Mouse (Mus musculus) stomach, embryonic 16.5 days (tissue): Measurements from ENCODE around the gene Lamb2. TPM values are rescaled to one million over a fixed set of nuclear protein-coding genes. Genes with fewer than 3 reads are reported as not detected.

Experiments used
- ATAC-seq: fragments of 200-750 bp; cut with Nextera tagmentation; 2 replicates; pipeline ENCODE4 v1.8.0; 2017; ENCODE audit warnings: moderate number of reproducible peaks, moderate TSS enrichment; ENCODE audit not compliant: insufficient read depth, low FRiP score
- H3K27ac ChIP-seq: fragments of 300-500 bp; sonication (generic); 2 replicates; pipeline ENCODE4 v1.5.1; 2014; ENCODE audit warnings: low read length
- H3K27me3 ChIP-seq: fragments of 300-500 bp; sonication (generic); 2 replicates; pipeline ENCODE4 v1.6.1; 2014; ENCODE audit warnings: low read length, control low read depth, mixed read lengths; ENCODE audit not compliant: control insufficient read depth, insufficient read depth
- H3K36me3 ChIP-seq: fragments of 300-500 bp; sonication (generic); 2 replicates; pipeline ENCODE4 v1.6.1; 2014; ENCODE audit warnings: low read length; ENCODE audit not compliant: control insufficient read depth, insufficient read depth
- H3K4me1 ChIP-seq: fragments of 300-500 bp; sonication (generic); 2 replicates; pipeline ENCODE4 v1.6.1; 2014; ENCODE audit warnings: low read length, control low read depth, mixed read lengths; ENCODE audit not compliant: control insufficient read depth, insufficient read depth
- H3K4me2 ChIP-seq: fragments of 300-500 bp; sonication (generic); 2 replicates; pipeline ENCODE4 v1.6.1; 2014; ENCODE audit warnings: low read depth, low read length, mixed read lengths
- H3K4me3 ChIP-seq: fragments of 300-500 bp; sonication (generic); replicated peaks from 2 replicates; pipeline ENCODE4 v1.5.1; 2014; ENCODE audit warnings: mild to moderate bottlenecking, low read length
- H3K9ac ChIP-seq: fragments of 300-500 bp; sonication (generic); 2 replicates; pipeline ENCODE4 v1.6.1; 2014; ENCODE audit warnings: low read length
- H3K9me3 ChIP-seq: fragments of 300-500 bp; sonication (generic); replicated peaks from 2 replicates; pipeline ENCODE4 v1.6.1; 2016; ENCODE audit warnings: low read length, control low read depth; ENCODE audit not compliant: control insufficient read depth
- WGBS: fragments of 180-500 bp; shearing (Covaris S2); extraction: QIAGEN DNeasy Blood & Tissue Kit; methylation state at CpG from one replicate; pipeline ENCODE4 v1.1.7; 2014; 5-methylcytosine and 5-hydroxymethylcytosine counted together
- polyA plus RNA-seq: library from polyadenylated mRNA; unstranded; fragments of >200 nt; fragmentation: Nextera tagmentation; extraction: Ambion mirVana; gene quantifications from 2 replicates; pipeline ENCODE4 v1.2.1, GENCODE M21; 2015

Lamb2 gene
- polyA plus RNA-seq, 1 experiment from 2014 or later: 61.4 TPM

- ATAC-seq: peak; percentile 95
- peaks cover 7% of the 10 kb centered on the region; the same call in 1 of the 2 replicates for H3K36me3 ChIP-seq
- peak within 1 kb of the TSS; percentile 100 for H3K27ac ChIP-seq
- peaks cover 13% of the 10 kb centered on the region for H3K4me1 ChIP-seq
- peak within 1 kb of the TSS; percentile 78 for H3K4me2 ChIP-seq
- H3K9ac ChIP-seq: peak within 1 kb of the TSS; percentile 98
- no peaks in the 10 kb centered on the region for H3K9me3 ChIP-seq
- under 1% methylated on average over 54 of the region's 55 CpGs for WGBS
- no peaks in the 10 kb centered on the region for H3K27me3 ChIP-seq
- H3K4me3 ChIP-seq: peak within 1 kb of the TSS; percentile 96
These were observed 37.1 kb downstream of the Lamb2 start, which contains the start of gene Qrich1 for GRCm38 (mm10) chr9:108516380-108517251. Gene Qrich1 (plus strand): TSS chr9:108516806.

DNA sequence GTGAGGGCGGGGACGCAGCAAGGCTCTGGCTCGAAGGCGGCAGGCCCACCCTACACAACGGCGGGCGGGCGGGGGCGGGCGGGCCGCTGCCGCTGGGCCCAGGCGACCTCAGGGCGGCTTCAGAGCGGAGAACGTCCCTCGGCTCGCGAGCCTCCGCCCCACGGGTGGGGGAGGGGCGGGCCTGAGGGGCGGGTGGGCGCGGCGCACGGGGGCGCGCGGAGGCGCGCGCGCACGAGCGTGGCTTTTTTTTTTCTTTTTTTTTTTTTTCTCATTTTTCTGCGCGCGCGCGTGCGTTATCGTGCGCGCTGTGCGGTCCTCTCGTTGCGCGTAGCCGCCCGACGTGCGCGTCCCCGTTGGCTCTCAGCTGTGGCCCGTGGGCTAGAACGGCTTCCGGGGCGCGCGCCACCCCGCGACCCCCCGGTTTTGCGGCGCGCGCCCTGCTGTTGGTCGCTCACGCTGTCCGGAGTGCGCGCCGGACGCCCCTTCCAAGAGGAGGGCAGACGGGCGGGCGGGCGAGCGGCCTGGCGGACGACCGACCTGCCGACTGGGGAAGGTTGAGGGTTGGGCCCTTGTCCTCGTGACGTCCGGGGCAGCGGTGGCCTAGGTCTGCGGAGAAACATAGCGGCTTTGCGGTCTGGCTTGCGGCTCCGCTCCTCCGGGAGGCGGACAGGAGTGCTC is 37.9 kb downstream of the Lamb2 start:
- H3K36me3 ChIP-seq: peaks cover 7% of the 10 kb centered on the region; the same call in 1 of the 2 replicates

GRCm38 (mm10) chr9:108517931-108518332 is 38.4 kb downstream of the Lamb2 start:
- Histone ChIP-seq H3K9ac (peak overlapping the region; percentile 98), H3K36me3 (peaks cover 7% of the 10 kb centered on the region; the same call in 1 of the 2 replicates), H3K4me2 (peak overlapping the region; percentile 72), H3K9me3 (no peaks in the 10 kb centered on the region), H3K4me1 (peaks cover 13% of the 10 kb centered on the region), H3K4me3 (peak overlapping the region; percentile 96), H3K27me3 (no peaks in the 10 kb centered on the region), H3K27ac (peak overlapping the region; percentile 100)
- under 1% methylated on average over 13 of the region's 13 CpGs for WGBS
- peak; percentile 11; the same call in 1 of the 2 replicates for ATAC-seq

More for the DNA sequence above, 37.9 kb downstream of the Lamb2 start:
- H3K4me3 ChIP-seq: peak overlapping the region; percentile 96
- no peaks in the 10 kb centered on the region for H3K27me3 ChIP-seq
- under 1% methylated on average over 76 of the region's 95 CpGs for WGBS
- peak overlapping the region; percentile 98 for H3K9ac ChIP-seq
- H3K27ac ChIP-seq: peak overlapping the region; percentile 100
- H3K4me2 ChIP-seq: peak overlapping the region; percentile 78
- no peaks in the 10 kb centered on the region for H3K9me3 ChIP-seq
- peak; percentile 74 for ATAC-seq
- peaks cover 13% of the 10 kb centered on the region for H3K4me1 ChIP-seq

DNA sequence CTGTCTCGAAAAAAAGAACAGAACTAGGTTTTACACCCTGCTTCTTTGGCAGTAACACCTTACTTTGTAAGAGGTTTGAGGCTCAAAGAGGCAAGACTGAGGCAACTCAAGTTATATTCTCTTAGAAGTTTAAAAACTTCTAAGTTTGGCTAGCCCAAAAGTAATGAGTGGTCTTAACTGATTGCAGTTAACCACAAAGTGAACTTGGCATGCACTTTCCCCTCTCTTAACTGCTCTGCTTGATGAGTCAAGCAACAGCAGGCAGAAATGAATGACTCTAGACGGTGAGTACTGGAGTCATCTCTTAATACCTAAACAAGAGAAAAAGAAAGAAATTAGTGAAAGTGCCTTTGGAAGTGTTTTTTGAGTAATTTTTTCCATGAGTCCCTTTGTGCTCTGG is 42.1 kb downstream of the Lamb2 start:
- 0 out of 2 replicates have a peak, but pooled peaks cover 3% of the 10 kb centered on the region for H3K36me3 ChIP-seq
- no peaks in the 10 kb centered on the region for H3K27me3 ChIP-seq
- no peaks in the 10 kb centered on the region for H3K9me3 ChIP-seq
- H3K9ac ChIP-seq: no peak overlapping the region
- peaks cover 8% of the 10 kb centered on the region for H3K4me1 ChIP-seq
- H3K4me3 ChIP-seq: no peak overlapping the region
- 80% methylated on average over 2 of the region's 2 CpGs for WGBS
- no peak for ATAC-seq
- H3K4me2 ChIP-seq: no peak overlapping the region
- H3K27ac ChIP-seq: no peak overlapping the region

DNA sequence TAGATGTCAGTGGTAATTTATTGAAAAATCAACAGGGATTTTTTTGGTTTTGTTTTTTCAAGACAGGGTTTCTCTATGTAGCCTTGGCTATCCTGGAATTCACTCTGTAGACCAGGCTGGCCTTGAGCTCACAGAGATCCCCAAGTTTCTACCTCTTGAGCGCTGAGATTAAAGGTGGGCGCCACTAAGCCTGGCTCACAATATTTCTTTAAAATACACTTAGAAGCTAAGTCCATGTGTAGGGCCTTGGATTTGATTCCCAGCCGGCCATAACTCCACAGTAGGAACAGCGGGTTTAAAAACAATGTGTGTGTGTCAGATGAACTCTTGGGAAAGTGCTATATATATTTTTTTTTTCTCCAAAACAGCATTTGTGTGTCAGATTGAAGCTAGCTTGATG is 43.8 kb downstream of the Lamb2 start:
- Histone ChIP-seq H3K27me3 (no peaks in the 10 kb centered on the region), H3K36me3 (0 out of 2 replicates have a peak, but pooled peaks cover 3% of the 10 kb centered on the region), H3K4me3 (no peak overlapping the region), H3K9me3 (no peaks in the 10 kb centered on the region), H3K4me2 (no peak overlapping the region), H3K27ac (no peak overlapping the region), H3K9ac (no peak overlapping the region), H3K4me1 (peaks cover 8% of the 10 kb centered on the region)
- no peak for ATAC-seq
- WGBS: 96% methylated on average over 4 of the region's 4 CpGs

- Histone ChIP-seq H3K27me3 (no peaks in the 10 kb centered on the region), H3K9ac (no peak overlapping the region), H3K36me3 (peaks cover 20% of the 10 kb centered on the region), H3K4me2 (no peak overlapping the region), H3K4me3 (no peak overlapping the region), H3K27ac (no peak overlapping the region), H3K9me3 (no peaks in the 10 kb centered on the region), H3K4me1 (no peaks in the 10 kb centered on the region)
- no peak for ATAC-seq
- WGBS: 78% methylated on average over 3 of the region's 3 CpGs
These were observed 45.9 kb downstream of the Lamb2 start for GRCm38 (mm10) chr9:108525400-108525799.

GRCm38 (mm10) chr9:108530954-108531353 is 51.4 kb downstream of the Lamb2 start:
- no peak overlapping the region for H3K4me3 ChIP-seq
- no peak overlapping the region for H3K9ac ChIP-seq
- 83% methylated on average over 1 of the region's 1 CpGs for WGBS
- H3K9me3 ChIP-seq: no peaks in the 10 kb centered on the region
- no peaks in the 10 kb centered on the region for H3K27me3 ChIP-seq
- H3K27ac ChIP-seq: no peak overlapping the region
- H3K36me3 ChIP-seq: peaks cover 47% of the 10 kb centered on the region
- ATAC-seq: no peak
- no peaks in the 10 kb centered on the region for H3K4me1 ChIP-seq
- H3K4me2 ChIP-seq: no peak overlapping the region

DNA sequence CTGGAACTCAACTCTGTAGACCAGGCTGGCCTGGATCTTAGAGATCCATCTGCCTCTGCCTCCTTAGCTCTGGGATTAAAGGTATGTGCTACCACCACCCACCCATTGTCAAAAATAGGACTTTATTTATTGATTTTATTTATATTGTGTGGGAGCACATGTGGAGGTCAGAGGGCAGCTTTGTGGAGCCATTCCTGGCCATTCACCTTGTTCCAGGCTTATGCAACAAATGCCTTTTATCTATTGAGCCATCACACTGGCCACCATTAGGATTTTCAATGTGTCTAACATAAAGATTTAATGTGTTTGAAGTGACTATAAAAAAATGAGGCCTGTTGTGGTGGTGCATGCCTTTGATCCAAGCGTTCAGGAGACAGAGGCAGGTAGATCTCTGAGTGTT is 52.0 kb downstream of the Lamb2 start:
- H3K4me2 ChIP-seq: no peak overlapping the region
- H3K9ac ChIP-seq: no peak overlapping the region
- H3K4me1 ChIP-seq: no peaks in the 10 kb centered on the region
- 90% methylated on average over 1 of the region's 1 CpGs for WGBS
- H3K4me3 ChIP-seq: no peak overlapping the region
- H3K36me3 ChIP-seq: peaks cover 48% of the 10 kb centered on the region
- ATAC-seq: no peak
- no peak overlapping the region for H3K27ac ChIP-seq
- H3K27me3 ChIP-seq: no peaks in the 10 kb centered on the region
- H3K9me3 ChIP-seq: no peaks in the 10 kb centered on the region
